Mouse (Mus musculus): ENCODE data around the gene Astn1. TPM values are rescaled to one million over a fixed set of nuclear protein-coding genes. Genes with fewer than 3 reads are reported as not detected.

The Astn1 gene
- total and polyA plus RNA-seq, 3 experiments = 0.35 to 0.42 TPM; not detected in 1

- no peak overlapping the region for H3K4me2 ChIP-seq (ENCODE audit: insufficient read depth, low read depth, poor library complexity, severe bottlenecking)
- H3K9me3 ChIP-seq (replicated peaks; ENCODE audit: low read length) = no peaks in the 10 kb centered on the region
- TF ChIP-seq HCFC1 (IDR thresholded peaks at IDR 0.05; ENCODE audit: low read depth, low read length) (no peak), MAFK (IDR thresholded peaks at IDR 0.05; ENCODE audit: insufficient replicate concordance, low read length) (no peak), MAX (IDR thresholded peaks at IDR 0.05; ENCODE audit: low read length) (no peak), BHLHE40 (IDR thresholded peaks at IDR 0.05; ENCODE audit: low read depth, low read length) (peak; percentile 32; the same call in 1 of the 2 replicates), TCF12 (IDR thresholded peaks at IDR 0.05; ENCODE audit: low read depth, low read length) (no peak)
- in situ Hi-C loops (cut with MboI; ENCODE audit: low pct_ligation_motif_present, low pct_unique_long_range_greater_than_20kb, low sequenced_read_pairs) (no loop called here), dilution Hi-C loops (cut with MboI; ENCODE audit: extremely low pct_ligation_motif_present, extremely low pct_unique_long_range_greater_than_20kb, low sequenced_read_pairs) (no loop called here)
- H3K4me3 ChIP-seq (replicated peaks in 1 of 3; ENCODE audit: low read depth in 2 of 3, low read length in 2 of 3, poor library complexity in 1 of 3) = no peak overlapping the region
- no peaks in the 10 kb centered on the region for H3K36me3 ChIP-seq (replicated peaks in 1 of 2; ENCODE audit: control insufficient read depth in 1 of 2, insufficient read depth in 1 of 2, low read length in 1 of 2)
- no peaks in the 10 kb centered on the region for H3K79me2 ChIP-seq (replicated peaks; ENCODE audit: control insufficient read depth, extremely low read depth, insufficient read depth, poor library complexity, severe bottlenecking)
- no peak overlapping the region for H3K9ac ChIP-seq (ENCODE audit: insufficient read depth, low read depth)
- H3K27ac ChIP-seq (ENCODE audit: insufficient read depth, low read depth) = no peak overlapping the region
- no peaks in the 10 kb centered on the region for H3K27me3 ChIP-seq (replicated peaks)
- DNase-seq (ENCODE audit: extremely low read depth) = no peak
- peaks cover under 1 to 12% of the 10 kb centered on the region in 2 experiments; a peak in 2 of 4 replicates for H3K4me1 ChIP-seq (ENCODE audit: control insufficient read depth in 1 of 2, insufficient read depth in 2 of 2)
Observed at GRCm38 (mm10) chr1:158697859-158698569, 335.9 kb downstream of the Astn1 start.

- dilution Hi-C loops (cut with MboI; ENCODE audit: extremely low pct_ligation_motif_present, extremely low pct_unique_long_range_greater_than_20kb, low sequenced_read_pairs) = no loop called here
- in situ Hi-C loops (cut with MboI; ENCODE audit: low pct_ligation_motif_present, low pct_unique_long_range_greater_than_20kb, low sequenced_read_pairs) = no loop called here
- Histone ChIP-seq H3K27me3 (replicated peaks) (no peaks in the 10 kb centered on the region), H3K4me2 (ENCODE audit: insufficient read depth, low read depth, poor library complexity, severe bottlenecking) (no peak overlapping the region), H3K9me3 (replicated peaks; ENCODE audit: low read length) (no peaks in the 10 kb centered on the region), H3K9ac (ENCODE audit: insufficient read depth, low read depth) (no peak overlapping the region), H3K4me3 (replicated peaks in 1 of 3; ENCODE audit: low read depth in 2 of 3, low read length in 2 of 3, poor library complexity in 1 of 3) (no peak overlapping the region), H3K79me2 (replicated peaks; ENCODE audit: control insufficient read depth, extremely low read depth, insufficient read depth, poor library complexity, severe bottlenecking) (no peaks in the 10 kb centered on the region), H3K27ac (ENCODE audit: insufficient read depth, low read depth) (no peak overlapping the region), H3K4me1 (ENCODE audit: control insufficient read depth in 1 of 2, insufficient read depth in 2 of 2) (peaks cover 6 to 12% of the 10 kb centered on the region in 2 experiments; a peak in 2 of 4 replicates), H3K36me3 (replicated peaks in 1 of 2; ENCODE audit: control insufficient read depth in 1 of 2, insufficient read depth in 1 of 2, low read length in 1 of 2) (no peaks in the 10 kb centered on the region)
- TF ChIP-seq POLR2A (IDR thresholded peaks at IDR 0.05; ENCODE audit: low read depth, low read length) = no peak
- no peak for TF ChIP-seq KAT2A (IDR thresholded peaks at IDR 0.05; ENCODE audit: insufficient replicate concordance, low read length)
- no peak for TF ChIP-seq MAFK (IDR thresholded peaks at IDR 0.05; ENCODE audit: insufficient replicate concordance, low read length)
- TF ChIP-seq SMC3 (IDR thresholded peaks at IDR 0.05; ENCODE audit: low read depth, low read length) = no peak
- DNase-seq (ENCODE audit: extremely low read depth) = no peak
Observed at GRCm38 (mm10) chr1:158699276-158699675, 337.2 kb downstream of the Astn1 start.

GRCm38 (mm10) chr1:158700147-158700546 is 338.1 kb downstream of the Astn1 start:
- Histone ChIP-seq H3K4me3 (replicated peaks in 1 of 3; ENCODE audit: low read depth in 2 of 3, low read length in 2 of 3, poor library complexity in 1 of 3) (no peak overlapping the region), H3K79me2 (replicated peaks; ENCODE audit: control insufficient read depth, extremely low read depth, insufficient read depth, poor library complexity, severe bottlenecking) (no peaks in the 10 kb centered on the region), H3K4me2 (ENCODE audit: insufficient read depth, low read depth, poor library complexity, severe bottlenecking) (no peak overlapping the region), H3K36me3 (replicated peaks in 1 of 2; ENCODE audit: control insufficient read depth in 1 of 2, insufficient read depth in 1 of 2, low read length in 1 of 2) (no peaks in the 10 kb centered on the region), H3K27me3 (replicated peaks) (no peaks in the 10 kb centered on the region), H3K9me3 (replicated peaks; ENCODE audit: low read length) (no peaks in the 10 kb centered on the region), H3K27ac (ENCODE audit: insufficient read depth, low read depth) (no peak overlapping the region), H3K9ac (ENCODE audit: insufficient read depth, low read depth) (no peak overlapping the region), H3K4me1 (ENCODE audit: control insufficient read depth in 1 of 2, insufficient read depth in 2 of 2) (peaks cover 6 to 12% of the 10 kb centered on the region in 2 experiments; a peak in 2 of 4 replicates)
- in situ Hi-C loops (cut with MboI; ENCODE audit: low pct_ligation_motif_present, low pct_unique_long_range_greater_than_20kb, low sequenced_read_pairs) (no loop called here), dilution Hi-C loops (cut with MboI; ENCODE audit: extremely low pct_ligation_motif_present, extremely low pct_unique_long_range_greater_than_20kb, low sequenced_read_pairs) (no loop called here)
- DNase-seq (ENCODE audit: extremely low read depth) = no peak
- TF ChIP-seq CTCF (conservative IDR thresholded peaks at IDR 0.05 in 1 of 2, IDR thresholded peaks at IDR 0.05 in 1 of 2; ENCODE audit: low read depth in 2 of 2, low read length in 2 of 2) = no peak
- TF ChIP-seq E2F4 (IDR thresholded peaks at IDR 0.05; ENCODE audit: insufficient replicate concordance, low read depth, low read length) = no peak
- no peak for TF ChIP-seq UBTF (IDR thresholded peaks at IDR 0.05; ENCODE audit: low read depth, low read length)
- TF ChIP-seq MAX (IDR thresholded peaks at IDR 0.05; ENCODE audit: low read length) = no peak
- no peak for TF ChIP-seq NELFE (IDR thresholded peaks at IDR 0.05; ENCODE audit: low read depth, low read length)
- TF ChIP-seq SMC3 (IDR thresholded peaks at IDR 0.05; ENCODE audit: low read depth, low read length) = no peak
- no peak for TF ChIP-seq CHD1 (IDR thresholded peaks at IDR 0.05; ENCODE audit: low read depth, low read length)
- no peak for TF ChIP-seq PAX5 (IDR thresholded peaks at IDR 0.05; ENCODE audit: low read length)
- TF ChIP-seq JUND (conservative IDR thresholded peaks at IDR 0.05; ENCODE audit: low read depth, low read length) = no peak
- no peak for TF ChIP-seq POLR2A (IDR thresholded peaks at IDR 0.05; ENCODE audit: low read depth, low read length)
- TF ChIP-seq ETS1 (conservative IDR thresholded peaks at IDR 0.05; ENCODE audit: low read depth, low read length) = no peak
- no peak for TF ChIP-seq MYC (IDR thresholded peaks at IDR 0.05; ENCODE audit: low read depth, low read length)
- no peak for TF ChIP-seq GABPA (IDR thresholded peaks at IDR 0.05; ENCODE audit: insufficient replicate concordance, low read depth, low read length)
- no peak for TF ChIP-seq HCFC1 (IDR thresholded peaks at IDR 0.05; ENCODE audit: low read depth, low read length)
- TF ChIP-seq RCOR1 (conservative IDR thresholded peaks at IDR 0.05; ENCODE audit: low read depth, low read length) = no peak

Data from CH12.LX (cell line).